Mouse (Mus musculus) gastrocnemius, adult 18-20 months (tissue): ENCODE measurements around the gene Prr5. TPM values are rescaled to one million over a fixed set of nuclear protein-coding genes. Genes with fewer than 3 reads are reported as not detected.

Experiments
- DNase-seq: peaks from one replicate; pipeline ENCODE4 v3.0.0; 2021; ENCODE audit warnings: low spot score
- total RNA-seq, 2 experiments: library from RNA; stranded (reverse); gene quantifications; 2 replicates each; pipeline ENCODE4 v1.2.3; 2021

Prr5 gene
- total RNA-seq, 2 experiments from 2014 or later, result 2.4 to 3.2 TPM

DNA sequence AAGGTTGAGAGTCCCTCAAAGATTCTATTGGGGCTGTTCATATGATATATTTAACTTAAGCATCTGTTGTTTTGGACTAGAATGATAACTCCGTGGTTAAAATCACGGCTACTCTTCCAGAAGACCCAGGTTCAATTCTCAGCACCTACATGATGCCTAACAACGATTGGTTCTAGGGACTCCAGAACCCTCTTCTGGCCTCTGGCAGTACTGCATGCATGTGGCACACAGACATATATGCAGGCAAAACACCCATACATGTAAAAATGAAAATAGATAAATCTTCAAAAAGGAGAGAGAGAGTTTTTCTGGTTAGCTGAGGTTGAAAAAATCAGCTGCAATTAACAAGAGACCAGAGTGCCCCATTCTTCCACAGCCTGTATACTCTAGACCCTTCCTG lies 12.7 kb upstream of the Prr5 start:
- no peak for DNase-seq

DNA sequence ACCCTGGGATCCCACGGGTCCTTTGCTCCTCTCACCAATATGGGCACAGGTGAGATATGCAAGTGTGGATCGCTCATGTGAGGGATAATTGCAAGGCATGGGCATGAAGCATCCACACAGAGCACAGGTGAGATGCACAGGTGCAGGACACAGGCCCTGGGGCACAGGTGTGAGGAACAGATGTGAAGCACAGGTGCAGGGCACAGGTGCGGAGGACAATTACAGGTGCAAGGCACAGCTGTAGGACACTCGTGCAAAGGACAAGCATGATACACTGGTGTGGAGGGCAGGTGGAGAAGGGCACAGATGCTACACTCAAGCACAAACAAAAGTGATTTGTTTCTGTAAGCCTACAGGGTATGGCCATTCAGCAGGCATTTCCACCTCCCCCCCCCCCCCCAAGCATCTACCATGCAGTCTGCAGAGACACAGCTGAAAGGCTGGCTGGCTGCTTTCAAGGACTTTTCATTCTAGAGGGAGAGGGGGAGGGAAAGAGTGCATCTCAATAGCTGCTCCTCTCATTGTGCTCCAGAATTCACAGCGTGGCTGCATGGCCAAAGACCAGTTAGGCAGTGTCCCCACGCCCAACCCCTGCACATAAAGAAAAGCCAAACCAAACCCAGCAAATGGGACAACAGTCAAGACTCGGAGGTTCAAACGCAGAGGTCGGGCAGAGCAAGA lies 11.9 kb upstream of the Prr5 start:
- no peak for DNase-seq

DNA sequence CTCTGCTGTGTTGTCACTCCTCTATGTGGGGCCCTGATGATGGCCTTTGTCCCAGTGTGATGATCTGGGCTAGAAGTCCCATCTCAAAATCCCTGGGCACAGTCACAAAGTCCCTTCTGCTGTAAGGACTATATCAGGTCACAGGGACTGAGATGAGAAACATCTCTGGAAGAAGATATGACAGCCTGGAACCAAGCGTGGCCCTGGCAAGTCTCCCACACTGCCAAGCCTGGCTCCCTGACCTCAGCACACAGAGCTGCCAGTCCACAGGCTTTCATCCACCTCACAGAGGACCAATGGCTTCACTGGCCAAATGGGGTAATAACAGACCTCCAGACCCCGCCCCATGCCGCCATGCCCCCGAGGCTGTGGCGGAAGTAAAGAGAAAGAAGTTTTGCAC lies 10.8 kb upstream of the Prr5 start:
- DNase-seq, result peak; percentile 70

DNA sequence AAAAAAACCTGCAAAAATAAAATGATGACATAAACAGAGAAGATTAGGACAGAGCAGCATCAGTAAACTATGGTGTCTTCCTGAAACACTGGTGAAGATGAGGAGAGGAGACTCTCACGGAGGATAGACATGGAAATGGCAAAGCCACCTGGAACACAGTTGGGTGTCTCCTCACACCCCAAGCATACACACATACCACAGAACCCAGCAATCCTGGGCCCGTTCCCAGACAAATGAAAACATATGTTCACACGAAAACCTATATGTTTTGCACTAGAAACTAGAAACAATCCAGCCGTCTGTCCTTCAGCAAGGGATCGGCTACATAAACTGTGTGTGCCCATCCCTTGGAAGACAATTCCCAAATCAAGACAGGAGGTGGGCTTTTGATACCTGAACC lies 9.6 kb upstream of the Prr5 start:
- DNase-seq, result no peak

DNA sequence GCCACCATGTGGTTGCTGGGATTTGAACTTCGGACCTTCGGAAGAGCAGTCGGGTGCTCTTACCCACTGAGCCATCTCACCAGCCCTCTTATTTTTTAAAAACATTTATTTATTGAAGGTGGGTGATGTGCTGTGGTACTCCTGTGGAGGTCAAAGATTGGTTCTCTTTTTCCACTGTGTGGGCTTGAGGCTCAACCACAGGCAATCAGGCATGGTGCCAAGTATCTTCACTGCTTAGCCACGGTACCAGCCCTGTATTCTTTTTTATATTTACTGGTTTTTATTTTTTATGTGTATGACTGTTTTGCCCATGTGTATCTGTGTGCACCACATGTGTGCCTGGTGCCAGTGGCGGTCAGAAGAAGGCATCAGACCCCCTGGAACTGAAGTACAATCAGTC lies 8.1 kb upstream of the Prr5 start:
- DNase-seq, result no peak

DNA sequence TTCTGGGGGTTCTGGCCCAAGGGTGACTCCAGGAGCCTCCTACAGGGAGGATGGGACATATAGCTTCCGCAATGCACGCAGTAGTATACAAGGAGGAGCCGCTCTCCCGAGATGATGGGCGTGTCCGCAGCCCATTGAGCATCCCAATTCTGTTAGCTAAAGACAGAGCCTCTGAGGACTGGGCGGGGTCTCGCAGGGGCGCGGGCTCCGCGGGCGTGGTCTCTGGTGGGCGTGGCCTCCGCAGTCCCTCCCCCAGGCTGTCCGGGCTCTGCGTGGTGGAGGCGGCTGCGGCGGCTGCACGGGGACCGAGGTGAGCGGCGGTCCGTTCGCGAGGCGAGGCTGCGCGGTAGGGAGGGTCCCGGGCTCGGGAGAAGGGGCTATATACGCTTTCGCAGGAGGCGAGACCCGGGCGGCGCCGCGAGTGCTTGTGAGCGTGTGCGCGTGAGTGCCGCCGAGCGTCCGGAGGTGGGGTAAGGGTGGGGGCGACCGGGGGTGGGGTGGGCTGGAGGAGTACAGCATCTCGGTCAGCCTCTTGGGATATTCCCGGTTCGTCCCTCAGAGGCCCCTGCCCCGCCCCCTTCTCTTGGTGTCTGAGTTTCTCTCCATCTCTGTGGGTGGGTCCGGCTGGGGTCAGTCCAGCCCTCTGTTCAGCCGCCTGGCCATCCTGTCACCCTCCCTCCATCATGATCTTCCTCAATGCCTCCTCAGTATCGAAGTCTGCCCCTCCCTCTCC lies 6.3 kb upstream of the Prr5 start:
- DNase-seq, result peak; percentile 68

DNA sequence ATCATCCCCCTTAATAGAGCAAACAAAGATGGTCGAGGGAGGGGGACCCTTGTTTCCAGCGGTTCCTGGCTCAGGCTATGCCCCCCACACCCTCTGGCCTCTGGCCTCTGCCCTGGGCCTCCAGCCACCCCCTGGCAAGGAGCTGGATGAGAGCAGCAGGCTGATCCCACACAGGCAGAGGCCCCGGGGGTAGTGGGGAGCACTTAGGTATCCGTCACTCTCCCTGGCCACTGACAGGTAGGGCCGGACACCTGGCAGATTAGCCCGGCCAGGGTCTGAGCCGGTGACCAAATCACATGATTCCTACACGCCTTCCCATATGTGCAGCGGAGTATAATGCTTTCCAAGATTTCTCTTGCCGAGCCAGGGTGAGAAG lies 5.7 kb upstream of the Prr5 start:
- DNase-seq, result no peak

DNA sequence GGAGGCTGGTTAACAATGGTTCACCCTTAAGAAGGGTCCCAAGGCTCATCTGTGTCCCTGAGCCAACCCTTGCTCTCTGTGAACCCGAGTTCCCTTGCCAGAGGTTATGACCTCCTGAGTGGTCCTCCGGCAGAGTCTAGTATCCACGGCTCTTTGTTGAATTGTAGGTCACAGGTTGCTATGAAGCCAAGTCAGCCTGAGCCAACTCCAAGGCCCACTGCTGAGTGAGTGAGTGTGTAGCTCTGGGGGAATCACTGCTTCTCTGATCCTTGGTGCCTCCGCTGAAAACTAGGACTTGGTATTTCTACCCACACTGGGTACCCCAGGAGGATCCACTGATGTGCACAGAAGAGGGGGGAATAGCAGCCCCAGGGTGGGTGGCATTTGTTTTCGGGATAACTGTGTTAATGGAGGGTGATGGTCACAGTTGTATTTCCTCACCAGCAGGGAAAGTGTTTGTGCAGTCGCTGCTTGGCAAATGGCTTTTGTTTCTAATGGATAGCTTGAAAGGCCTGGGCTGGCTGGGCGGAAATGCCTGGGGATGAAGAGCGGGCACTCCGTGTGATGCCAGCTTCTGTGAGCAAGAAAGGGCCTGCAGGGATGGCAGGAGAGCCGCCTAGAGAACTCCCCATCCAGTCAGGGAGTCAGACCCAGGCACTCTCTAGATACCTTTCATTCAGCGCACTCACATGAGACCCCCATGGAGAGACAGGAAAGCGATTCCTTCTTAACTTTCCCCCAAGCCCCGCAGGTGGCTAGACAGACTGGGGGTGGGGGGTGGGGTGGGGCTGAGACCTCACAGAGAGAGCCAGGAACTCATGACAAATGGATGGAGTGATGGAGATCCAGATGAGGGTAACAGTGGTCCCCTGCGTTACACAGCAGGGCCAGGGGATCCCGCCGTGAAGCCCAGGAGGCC lies 4.6 kb upstream of the Prr5 start:
- no peak for DNase-seq

DNA sequence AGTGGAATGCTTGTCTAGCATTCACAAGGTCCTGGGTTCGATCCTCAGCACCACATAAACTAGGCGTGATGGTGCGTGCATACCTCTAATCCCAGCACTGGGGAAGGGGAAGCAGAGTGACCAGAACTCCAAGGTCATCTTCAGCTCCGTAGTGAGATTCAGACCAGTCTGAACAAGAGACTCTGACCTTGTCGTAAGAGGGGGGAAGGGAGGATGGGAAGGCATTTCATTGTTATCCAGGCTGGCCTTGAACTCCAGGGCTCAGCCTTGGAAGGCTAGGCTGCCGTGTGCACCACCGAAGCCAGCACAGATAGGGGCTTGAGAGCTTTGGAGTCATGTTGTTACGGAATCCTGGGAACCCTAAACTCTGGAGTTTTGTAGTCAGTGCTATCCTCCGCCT lies 3.8 kb upstream of the Prr5 start:
- DNase-seq, result no peak

DNA sequence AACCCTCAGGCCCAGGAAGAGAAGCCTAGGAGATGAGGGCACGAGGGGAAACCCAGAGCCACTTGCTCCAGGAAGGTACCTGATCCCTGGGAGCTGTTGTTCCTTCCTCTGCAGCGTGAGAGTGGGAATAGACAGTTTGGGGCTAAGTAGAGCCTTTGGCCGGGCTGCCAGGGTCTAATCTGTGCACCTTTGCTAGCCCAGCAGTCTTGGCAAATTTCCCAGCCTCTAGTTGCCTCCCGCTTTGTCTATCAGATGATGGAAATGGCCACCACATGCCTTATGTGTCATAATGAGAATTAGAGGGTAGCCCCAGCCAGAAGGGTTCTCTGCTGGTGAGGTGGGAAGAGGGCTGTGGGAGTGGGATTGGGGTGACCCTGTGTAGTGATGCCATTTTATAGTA lies 3.4 kb upstream of the Prr5 start:
- no peak for DNase-seq

DNA sequence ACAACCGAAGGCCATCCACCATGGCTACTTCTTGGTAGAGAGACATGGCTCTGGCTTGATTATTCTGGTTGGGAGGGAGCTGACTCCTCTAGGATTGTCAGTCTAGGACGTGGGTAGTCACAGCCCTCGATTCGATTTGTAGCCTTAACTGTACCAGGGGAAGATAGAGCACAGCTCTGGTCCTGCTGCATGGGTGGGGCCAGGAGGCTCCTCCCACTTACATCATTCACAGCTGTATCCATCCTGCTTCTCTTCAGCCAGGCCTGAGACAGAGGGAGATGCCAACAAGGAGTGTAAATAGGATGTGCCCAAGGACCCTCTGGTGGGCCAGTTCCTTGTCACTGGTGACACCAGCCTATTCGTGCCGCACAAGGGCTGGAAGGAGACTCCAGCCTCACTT lies 1.8 kb upstream of the Prr5 start:
- no peak for DNase-seq

DNA sequence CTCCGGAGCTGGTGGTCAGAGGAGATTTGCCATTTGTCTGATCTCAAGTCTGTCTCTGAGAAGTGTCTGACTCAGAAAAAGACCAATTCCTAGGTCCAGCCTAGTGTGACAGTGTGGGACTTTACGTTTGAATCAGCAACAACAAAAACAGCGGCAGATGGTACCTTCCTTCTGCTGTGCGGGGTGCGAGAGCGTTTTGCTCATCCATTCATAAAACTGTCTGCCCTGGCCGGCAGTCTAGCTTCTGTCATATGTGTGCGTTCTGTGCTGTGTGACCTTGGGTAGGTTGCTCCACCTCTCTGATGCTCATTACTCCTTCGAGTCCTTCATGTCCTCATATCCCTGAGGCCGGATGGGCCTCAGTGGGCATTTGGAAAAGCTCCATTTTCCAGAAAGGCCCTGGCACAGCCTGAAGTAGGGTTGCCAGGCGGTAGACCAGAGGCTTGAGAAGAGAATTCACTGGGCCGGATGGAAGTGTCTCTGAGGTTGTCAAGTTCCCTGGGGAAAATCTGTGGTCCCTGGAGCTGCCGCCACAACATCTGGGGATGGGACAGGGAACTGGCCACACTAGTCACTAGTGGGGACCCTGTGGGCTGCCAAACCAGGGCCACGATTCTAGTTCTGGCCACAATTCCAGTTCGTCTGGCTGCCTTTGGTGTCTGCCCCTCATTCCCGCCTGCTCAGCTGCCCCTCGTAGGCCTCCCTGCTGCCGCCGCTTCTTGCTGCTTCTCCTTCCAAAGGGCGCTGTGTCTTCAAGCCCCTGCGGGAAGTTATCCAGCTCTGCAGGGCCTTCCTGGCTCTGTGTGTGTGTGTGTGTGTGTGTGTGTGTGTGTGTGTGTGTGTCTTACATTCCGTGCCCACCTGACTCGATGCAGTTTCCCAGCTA lies 594 bp downstream of the Prr5 start:
- no peak for DNase-seq

DNA sequence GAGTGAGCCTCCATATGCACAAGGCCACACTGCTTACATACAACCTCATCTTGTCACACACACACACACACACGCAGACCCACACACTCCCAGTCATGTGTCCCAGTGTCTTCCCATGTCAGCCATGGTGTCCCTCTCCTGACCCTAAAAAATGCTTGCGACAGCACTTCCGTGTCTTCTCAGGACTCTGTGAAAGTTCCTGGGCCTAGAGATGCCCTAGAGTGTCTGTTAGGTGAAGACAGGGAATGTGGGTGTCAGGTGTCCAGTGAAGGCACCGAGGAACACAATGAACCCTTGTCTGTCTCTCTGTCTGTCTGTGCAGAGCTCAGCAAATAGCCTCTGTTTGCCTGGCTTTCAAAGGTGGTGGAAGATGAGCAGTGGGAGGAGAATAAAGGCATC lies 1.2 kb downstream of the Prr5 start:
- no peak for DNase-seq

DNA sequence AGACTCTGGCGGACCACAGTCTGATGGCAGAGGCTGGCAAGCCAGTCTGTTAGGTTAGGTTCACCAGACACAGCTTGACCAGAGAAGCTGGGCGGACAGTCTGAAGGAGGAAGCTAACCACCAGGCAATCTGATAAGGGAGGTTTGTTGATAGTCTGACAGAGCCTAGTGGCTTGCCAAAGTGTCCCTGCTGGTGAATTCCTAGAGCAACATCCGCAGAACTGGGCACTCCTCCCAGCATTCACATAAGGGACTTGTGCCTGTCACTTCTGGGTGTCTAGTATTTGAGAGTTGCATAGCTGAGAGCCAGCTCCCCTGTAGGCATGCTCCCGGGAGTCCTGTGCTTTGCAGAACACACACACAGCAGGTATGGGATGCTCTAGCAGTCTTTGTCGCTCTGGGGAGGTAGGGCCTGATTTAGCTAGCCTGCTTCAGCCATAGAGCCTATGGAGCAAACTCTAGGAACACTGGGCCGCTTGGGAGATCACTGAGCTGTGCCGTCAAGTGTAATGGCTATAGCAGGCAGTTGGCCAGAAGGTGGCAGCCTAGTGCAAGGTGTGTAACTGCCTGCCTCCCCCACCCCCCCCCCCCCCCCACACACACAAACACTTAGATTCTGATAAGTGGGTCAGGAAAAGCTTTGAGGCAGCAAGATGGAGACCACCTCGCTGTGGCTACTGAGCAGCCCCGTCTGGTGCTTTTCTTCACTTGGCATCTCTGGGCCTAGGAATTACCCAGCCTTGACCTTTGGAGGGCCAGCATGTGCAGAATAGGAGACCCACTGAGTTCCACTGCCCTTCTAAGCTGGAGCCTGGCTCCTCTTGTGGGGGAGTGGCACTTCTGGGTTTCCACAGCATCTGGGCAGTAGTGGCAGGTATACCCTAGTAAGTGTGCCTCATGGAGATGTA lies 2.2 kb downstream of the Prr5 start:
- peak; percentile 59 for DNase-seq

DNA sequence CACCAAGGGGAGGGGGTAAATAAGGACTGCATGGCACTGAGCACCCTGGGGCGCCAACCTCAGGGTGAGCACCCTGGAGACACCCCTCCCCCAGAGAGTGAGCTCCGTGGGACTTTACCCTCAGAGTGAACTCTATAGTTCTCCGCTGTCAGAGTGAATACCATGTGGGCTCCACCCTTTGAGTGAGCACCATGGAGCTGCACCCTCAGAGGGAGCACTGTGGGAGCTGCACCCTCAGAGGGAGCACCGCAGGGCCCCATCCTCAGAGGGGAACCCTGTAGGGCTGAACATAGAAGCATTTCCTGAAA lies 2.8 kb downstream of the Prr5 start:
- DNase-seq, result no peak

DNA sequence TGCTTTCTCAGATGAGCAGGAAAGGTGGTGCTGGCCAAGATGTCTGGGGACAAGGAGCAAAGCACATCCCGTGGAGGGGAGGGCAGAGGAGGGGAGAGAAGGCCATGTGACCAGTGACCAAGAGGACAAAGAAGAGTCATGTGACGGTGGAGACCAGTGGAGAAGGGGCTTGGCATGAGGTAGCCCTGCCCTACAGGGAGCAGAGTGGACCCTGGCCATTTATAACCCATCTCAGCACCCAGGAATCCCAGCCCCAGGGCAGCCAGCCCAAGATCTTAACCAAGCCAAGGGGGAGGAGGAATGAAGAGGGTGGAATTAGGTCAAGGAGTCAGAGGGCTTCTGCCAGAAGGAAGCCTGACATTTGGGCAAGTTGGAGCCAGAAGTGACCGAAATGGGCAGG lies 3.2 kb downstream of the Prr5 start:
- DNase-seq, result no peak

DNA sequence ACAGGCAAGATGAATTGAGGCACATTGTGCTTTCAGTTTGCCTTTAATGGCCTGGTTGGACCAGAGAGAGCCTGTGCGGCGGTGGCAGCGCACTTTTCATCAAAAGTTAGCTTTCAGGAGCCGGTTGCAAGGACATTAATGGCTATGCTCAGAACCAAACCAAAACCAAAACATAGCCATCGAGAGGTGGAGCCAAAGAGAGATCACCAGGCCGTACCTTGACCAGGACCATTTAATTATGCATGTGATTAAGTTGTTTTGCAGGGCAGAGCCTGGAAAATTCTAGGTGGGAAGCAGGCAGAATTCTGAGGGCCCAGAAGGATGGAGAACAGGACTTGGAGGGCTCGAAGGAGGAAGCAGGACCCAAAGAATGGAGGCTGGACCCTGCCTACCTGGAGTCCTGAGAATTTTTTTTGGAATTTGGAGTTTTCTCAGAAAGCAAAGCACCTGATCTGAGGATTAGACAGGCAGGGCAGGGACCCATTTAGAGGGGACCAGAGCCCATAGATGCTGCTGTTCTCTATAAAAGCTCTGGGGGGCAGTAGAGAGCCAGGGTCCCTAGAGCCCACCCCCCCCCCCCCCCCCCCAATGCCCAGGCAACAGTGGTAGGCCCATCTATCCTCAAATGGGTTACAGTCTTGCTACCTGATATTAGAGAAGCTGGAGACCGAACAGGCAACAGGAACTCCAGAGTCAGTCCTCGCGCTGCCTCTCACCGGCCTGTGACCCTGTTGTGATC lies 5.1 kb downstream of the Prr5 start:
- DNase-seq, result no peak

DNA sequence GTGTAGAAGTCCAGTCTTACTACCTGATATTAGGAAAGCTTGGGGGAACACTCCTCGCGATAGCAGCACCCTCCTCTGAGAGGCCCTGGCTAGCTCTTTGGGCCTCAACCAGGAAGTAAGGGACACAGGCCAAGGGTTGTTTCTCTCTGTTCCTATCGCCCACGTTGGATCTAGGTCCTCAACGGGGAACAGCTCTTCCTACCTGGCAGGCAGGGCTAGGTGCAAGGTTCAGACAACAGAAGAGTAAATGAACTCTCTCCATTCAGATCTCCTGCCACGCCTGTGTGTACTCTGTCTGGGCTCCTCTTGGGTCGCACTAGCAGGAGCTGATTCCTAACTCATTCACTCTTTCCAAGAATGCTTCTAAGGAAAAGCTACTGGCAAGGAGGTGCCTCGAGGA lies 5.9 kb downstream of the Prr5 start:
- DNase-seq, result no peak

DNA sequence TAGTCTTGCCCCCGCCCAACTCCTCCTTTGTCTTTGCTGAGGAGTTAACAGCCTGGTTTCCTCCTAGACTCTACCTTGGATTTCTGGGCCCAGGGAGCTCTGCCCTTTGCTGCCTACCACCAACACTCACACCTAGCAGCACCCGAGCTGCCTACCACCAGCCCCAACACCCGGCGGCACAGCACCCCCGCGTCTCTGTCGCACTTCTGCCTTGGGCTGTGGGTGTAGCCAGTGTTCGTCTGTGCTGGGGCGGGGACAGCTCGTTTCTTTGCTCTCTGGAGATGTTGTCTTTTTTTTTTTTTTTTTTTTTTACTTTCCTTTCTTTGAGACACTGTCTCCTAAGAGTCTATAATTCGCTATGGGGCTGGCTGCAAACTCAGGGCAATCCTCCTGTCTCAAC lies 8.5 kb downstream of the Prr5 start:
- no peak for DNase-seq

DNA sequence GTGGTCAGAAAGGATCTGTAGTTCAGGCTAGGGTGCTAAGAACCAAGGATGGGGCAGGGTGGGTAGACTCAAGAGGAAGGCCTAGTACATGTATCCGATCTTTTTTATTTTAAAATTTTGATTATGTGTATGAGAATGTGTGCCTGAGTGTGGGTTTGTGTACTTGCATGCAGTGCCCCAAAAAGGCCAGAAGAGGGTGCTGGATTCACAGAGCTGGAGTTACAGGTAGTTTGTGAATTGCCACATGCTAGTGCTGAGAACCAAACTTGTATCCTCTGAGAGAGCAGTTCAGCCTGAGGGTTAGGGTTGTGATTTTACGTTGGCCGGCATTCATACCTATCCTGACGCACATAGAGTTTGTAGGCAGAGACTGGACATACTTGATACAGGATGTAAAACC lies 9.7 kb downstream of the Prr5 start:
- DNase-seq, result no peak
